Mouse (Mus musculus): ENCODE data around the gene Cxcl15.
"Not testable (repeated sequence)": the region's sequence is repeated elsewhere in the genome, so short reads cannot be mapped to it uniquely, and the experiment has no call there.

Gene Cxcl15

DNA sequence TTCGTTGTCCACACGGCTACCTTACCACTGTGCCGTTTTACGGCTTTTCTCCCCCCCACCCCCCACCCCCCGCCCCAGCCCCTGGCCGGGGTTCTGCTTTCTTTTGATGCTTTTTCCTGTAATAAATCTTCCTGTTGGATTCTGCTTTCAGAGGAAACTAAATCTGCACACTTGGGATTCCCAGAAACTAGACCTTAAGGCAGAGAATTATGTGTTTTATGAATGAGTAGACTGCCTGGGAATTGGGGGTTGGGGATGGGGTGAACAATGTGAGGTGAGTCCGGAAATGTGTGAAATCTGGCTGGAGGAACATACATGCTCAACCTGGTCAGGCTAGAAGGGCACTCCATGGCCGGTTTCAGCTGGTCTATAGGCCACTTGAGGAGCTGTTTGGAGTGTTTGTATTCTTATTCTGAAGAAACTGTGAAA is 4.2 kb upstream of the Cxcl15 start:
- DNase-seq: peak; percentile 33

DNA sequence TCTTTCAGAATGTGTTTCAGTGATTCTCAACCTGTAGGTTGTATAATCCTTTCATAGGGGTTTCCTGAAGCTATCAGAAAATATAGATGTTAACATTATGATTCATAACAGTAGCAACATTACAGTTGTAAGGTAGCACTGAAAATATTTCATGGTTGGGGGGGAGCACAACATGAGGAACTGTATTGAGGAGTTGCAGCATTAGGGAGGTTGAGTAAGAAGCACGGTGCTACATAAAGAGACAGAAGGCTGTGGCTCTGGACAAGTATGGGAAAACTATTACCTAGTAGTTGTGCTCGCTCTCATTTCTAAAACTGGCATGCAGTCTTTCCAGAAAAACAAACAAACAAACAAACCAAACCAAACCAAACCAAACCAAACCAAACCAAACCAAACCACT is 1.1 kb downstream of the Cxcl15 start:
- DNase-seq: not testable (repeated sequence)

DNA sequence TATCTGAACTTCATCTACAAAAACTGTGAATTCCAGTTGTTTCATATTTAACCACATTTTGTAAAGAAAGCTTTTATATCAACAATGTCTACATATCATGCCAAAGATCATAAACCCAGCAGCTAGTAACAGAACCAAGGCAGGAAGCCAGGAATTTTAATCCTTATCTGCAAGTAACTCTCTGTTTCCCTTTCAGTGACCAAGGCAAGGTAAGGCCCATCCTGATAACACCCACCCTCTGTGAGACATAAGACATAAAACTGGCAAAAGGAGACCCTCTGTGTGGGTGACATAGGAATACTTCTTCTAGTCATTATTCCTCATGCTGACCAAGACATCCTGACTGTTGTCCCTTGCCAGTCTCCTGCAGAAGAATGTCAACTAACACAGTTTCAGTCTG is 10.2 kb downstream of the Cxcl15 start:
- no peak for DNase-seq

DNA sequence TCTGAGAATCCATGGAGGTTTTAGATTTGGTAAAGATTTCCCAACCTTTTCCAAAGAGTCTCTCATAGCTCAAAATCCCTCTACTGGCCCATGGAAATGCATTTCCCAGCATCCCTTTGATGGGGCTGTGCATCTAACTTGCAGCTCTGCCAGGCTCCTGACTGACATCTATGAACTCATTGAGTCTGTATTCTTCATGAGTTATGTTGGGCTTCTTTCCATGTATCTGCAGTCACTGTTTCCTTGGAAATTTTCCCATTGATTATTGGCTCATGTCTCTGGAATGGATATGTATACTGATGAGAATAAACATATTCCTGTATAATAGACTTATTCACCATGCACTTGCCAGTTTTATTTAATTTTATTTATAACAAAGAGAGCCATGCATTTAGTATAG is 11.7 kb downstream of the Cxcl15 start:
- DNase-seq: no peak

DNA sequence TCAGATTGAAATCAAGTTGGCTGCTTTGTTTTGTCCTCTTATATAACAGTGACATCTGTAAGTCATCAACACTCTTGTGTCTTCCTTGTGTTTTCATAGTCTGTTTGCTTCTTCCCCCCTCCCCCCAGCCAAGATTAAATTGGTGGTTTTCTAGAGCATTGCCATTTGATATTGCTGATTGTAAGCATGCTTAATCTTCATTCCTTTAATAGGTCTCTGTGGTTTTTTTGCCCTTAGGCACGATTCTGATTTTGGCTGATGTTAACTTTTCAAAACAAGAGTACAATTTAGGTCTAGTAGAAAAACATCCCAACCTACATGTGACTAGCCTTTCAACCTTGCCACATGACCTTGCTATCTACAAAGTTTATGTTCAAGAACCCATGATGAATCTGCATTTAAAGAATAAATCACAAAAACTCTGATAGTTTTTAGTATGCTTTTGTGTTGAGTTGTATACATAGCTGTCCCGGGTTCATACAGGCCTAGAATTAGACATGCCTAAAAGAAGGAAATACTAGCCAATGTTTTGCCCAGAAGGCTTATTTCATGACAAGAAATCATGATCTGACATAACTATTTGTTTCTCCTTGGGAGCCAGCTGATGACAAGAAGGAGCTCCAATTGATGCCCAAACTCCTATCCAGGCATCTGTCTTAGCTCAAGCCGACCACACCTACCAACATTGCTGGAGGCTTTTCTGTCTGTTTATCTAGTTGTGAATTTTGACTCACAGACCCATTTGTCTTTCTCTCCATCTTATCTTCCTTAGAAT is 13.0 kb downstream of the Cxcl15 start:
- DNase-seq: no peak

DNA sequence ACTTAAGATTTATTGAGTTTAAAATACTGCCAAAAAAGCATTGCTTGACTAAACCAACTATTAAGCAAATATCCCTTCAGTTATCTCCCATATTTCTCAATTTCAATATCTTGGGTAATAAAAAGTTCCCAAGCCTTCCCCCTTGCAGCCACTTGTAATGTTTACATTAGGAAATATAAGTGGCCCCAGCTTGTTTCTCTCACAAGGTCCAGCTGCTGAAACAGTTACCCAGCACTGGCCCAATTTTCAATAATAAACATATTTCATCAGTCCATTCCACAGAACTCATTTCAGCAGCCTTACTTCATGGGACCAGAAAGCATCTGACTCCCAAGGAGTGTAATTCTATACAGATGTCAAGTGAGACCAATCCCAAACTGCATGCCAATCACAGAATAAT is 25.4 kb downstream of the Cxcl15 start:
- DNase-seq: no peak

DNA sequence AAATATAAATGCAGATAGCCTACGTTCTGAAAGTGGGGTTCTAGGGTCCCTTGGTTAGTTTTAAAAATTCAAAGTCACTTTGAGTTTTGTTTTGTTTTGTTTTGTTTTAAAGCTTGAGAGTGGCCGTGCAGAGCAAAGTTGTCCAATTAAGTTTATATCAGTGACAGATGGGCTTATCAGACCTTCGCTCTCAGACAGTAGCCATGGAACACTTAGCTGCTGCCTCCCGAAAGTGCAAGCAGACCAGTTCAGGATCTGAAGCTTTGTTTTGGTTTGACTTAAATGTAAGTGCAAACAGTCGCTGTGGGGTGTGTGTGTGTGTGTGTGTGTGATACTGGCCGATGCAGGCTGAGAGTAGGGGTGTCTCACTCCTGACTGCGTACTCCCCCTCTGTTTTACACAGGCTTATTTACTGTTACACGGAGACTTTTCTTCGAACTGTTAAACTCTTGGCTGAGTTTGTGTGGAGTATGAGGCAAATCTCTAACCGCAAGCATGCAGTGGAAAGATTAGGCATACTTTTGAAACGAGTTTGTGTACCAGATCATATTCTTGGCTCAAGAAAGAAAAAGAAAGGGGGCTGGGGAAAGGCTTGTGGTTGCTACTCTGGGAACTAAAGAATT is 37.9 kb downstream of the Cxcl15 start:
- DNase-seq: no peak

DNA sequence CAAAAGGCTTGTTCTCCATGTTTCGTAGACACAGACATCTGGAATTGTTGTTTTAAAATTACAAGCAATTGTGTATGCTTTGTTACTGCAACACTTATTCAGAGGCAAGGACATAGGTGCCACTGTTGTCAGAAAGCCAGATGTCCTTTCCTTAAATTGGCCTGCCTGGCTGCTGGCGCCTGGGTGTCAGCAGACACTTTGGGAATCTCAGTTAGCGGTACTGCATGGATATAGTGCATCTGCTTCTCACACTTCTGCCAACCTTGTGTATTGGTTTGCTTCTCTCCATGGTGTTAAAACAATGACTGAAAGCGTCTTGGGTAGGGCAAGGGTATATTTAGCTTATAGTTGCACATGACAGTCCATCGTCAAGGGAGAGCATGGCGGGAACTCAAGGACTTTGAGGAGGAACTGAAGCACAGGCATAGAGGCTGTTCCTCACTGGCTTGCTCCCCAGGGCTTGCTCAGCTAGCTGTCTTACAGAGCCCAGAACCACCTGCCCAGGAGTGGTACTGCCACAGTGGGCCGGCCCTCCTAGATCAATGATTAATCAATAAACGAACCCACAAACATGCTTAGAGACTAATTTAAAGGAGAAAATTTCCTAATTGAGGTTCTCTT is 38.5 kb downstream of the Cxcl15 start:
- no peak for DNase-seq

DNA sequence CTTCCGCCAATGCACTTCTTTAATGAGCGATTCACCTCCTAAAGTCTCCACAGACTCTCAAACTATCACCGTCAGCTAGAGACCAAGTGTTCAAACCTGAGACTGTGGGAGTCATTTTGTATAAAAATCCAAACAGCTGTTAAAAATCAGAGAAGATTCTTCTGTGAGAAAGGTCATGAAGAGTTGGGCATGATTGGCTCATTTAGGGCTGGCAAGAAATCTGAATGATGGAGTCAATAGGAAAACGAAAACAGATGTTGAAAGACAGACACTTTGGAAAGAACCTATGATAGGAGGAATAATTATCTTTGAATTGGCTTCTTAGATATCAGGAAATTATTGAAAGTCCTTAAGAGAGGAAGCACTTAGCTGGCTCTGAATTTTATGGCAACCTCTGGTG is 40.1 kb downstream of the Cxcl15 start:
- DNase-seq: no peak

DNA sequence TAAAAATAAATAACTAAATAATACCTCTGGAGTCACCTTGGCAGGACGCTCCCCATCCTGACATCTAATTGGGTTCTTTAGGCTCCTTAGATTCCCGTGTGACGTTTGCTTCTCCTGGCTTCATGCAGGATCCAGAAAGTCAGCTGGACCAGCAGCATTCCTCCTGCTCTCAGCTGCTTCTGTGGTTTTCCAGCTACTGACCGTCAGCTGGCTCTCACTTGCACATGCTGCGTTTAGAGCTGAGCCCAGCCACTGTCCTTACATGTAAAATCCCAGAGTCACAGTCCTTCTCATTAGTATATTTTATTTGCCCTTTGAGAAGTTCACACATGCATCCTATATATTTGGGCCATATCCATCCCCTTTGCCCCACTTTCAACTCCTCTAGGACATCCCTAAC is 44.2 kb downstream of the Cxcl15 start:
- DNase-seq: no peak

DNA sequence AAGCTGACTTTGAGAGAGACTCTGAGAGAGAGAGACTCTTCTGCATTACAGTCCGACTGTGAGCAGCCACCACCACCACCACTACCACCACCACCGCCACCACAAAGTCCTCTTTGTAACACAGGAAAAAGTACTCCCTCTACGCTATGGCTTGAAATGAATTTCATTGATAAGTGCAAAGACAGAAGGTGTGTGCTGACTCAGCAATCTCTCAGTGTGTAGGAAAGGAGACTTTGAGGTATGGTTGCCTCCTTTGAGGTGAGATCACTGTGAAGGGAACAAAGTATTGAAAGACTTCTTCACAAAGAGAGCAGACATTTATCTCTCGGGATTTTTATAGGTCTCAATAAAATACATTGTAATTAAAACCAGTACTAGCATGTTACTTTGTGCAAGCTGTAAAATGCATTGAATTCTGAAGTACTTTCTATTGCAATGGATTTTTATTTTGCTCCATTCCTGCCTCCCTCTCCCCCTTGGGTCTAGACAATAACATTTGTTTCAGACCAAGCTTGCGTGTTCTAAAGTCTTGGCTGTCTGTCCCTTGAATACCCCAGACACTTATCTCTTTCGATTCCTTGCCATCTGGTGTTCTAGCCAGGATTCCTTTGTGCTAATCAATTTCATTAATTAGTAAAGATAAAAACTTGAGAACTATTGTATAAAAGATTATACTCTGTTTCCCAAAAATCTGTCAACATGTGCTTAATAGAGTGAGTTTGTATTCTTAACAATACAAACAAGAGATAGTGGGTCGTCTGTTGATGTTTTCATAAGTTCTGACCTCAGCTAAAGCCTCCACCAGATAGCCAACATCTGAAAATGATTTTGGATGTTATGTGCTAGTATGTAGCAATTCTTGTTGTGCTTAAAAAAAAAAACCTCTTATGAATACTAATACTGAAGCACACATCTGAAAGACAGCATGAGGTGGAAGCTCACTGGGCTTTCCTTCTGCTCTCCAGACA is 46.9 kb downstream of the Cxcl15 start:
- DNase-seq: no peak

DNA sequence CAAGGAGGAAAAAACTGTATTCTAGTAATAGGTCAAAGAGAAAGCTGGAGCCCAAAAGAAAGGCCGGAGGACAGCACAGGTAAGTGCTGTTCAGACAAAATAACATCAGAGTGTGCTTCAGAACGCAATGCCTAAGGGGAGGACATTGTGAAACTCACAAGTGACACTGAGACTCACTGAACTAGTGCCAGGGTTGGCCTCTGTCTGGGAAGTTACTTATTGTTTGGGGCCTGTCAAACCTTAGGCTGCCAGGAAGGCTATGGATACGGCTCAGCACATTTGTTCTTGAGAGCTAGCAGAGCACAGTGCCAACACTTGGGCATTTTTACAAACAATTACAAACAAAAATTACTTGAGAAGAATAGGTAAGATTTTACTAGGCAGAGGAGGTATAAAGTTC is 49.6 kb downstream of the Cxcl15 start:
- DNase-seq: no peak

DNA sequence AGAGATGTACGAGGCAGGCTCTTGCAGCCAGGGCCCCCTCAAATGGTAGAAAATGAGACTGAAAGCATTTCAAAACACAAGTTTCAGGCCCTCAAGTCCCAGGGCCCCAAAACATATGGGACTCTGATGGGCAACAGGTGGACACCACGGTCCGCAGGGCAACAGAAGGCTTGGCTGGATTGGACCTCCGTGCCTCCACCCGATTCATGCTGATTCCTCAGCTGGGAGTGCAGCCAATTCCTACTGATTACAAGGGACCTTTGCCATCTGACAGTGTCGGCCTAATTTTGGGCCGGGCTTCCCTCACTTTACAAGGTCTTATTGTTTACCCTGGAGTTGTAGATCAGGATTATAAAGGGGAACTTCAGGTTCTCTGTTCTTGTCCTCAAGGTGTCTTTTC is 55.8 kb downstream of the Cxcl15 start:
- DNase-seq: not testable (repeated sequence)

DNA sequence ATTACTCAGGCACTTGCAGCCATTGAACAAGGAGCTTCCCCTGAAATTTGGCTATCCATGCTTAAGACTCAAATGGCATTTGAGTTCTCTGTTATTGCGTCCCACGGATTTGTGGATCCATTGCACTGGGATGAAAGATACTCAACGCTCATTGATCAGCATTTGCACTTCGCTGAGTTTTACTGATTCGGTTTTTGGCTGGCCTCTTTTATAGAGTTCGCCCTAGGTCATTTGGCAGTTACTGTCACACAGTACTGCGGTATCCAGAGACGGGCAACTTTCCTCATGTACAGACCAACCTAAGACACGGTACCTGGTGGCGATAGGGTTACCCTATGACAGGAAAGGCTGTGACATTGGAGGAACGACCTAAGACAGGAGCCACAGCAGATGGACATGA is 57.1 kb downstream of the Cxcl15 start:
- not testable (repeated sequence) for DNase-seq
